Mouse (Mus musculus) myocyte (in vitro differentiated cells): ENCODE measurements at regions not wholly inside any gene's neighbourhood (a gene's known extent, or its start where the extent isn't known, plus 50 kb on each side); places are given as distances from the start of the nearest gene placed in this dataset.

Experiments
- H3K27me3 ChIP-seq: one replicate; pipeline ENCODE4 v1.6.1; 2011; ENCODE audit not compliant: control insufficient read depth, insufficient read depth, insufficient read length
- H3K36me3 ChIP-seq: one replicate; pipeline ENCODE4 v1.6.1; 2011; ENCODE audit not compliant: control insufficient read depth, insufficient read depth
- H3K4me2 ChIP-seq: one replicate; pipeline ENCODE4 v1.6.1; 2011; ENCODE audit warnings: low read depth, control low read depth
- H3K4me3 ChIP-seq: one replicate; pipeline ENCODE4 v1.5.1; 2011; ENCODE audit warnings: mild to moderate bottlenecking, control low read depth, moderate library complexity
- H3K79me2 ChIP-seq: one replicate; pipeline ENCODE4 v1.6.1; 2011; ENCODE audit not compliant: control insufficient read depth, insufficient read depth
- H3ac ChIP-seq: one replicate; pipeline ENCODE4 v1.6.1; 2011; ENCODE audit not compliant: control insufficient read depth, insufficient read length
- CEBPB ChIP-seq: IDR thresholded peaks from 2 replicates; pipeline ENCODE4 v1.6.1; 2011; ENCODE audit warnings: mild to moderate bottlenecking, moderate library complexity; ENCODE audit not compliant: poor library complexity, insufficient read depth, severe bottlenecking
- E2F4 ChIP-seq: IDR thresholded peaks from one replicate; pipeline ENCODE4 v1.6.1; 2011; ENCODE audit warnings: mild to moderate bottlenecking, control low read depth, moderate library complexity; ENCODE audit not compliant: insufficient read depth
- MAX ChIP-seq: IDR thresholded peaks from one replicate; pipeline ENCODE4 v1.6.1; 2011; ENCODE audit warnings: low read depth, mild to moderate bottlenecking, control low read depth
- MYOD1 ChIP-seq, 3 experiments: IDR thresholded peaks; one replicate each; pipeline ENCODE4 v1.6.1; 2011; ENCODE audit warnings: control low read depth in 2 of 3, low read depth in 2 of 3, mild to moderate bottlenecking in 2 of 3, moderate library complexity in 1 of 3; ENCODE audit not compliant: insufficient read length in 2 of 3, control insufficient read depth in 1 of 3
- MYOG ChIP-seq, 3 experiments: IDR thresholded peaks; one replicate each; pipeline ENCODE4 v1.6.1; 2011; ENCODE audit warnings: control low read depth in 2 of 3, low read depth in 2 of 3, mild to moderate bottlenecking in 2 of 3; ENCODE audit not compliant: insufficient read length in 2 of 3, control insufficient read depth in 1 of 3, insufficient read depth in 1 of 3
- POLR2A ChIP-seq: IDR thresholded peaks from one replicate; pipeline ENCODE4 v1.6.1; 2011; ENCODE audit warnings: low read depth, mild to moderate bottlenecking, control low read depth, moderate library complexity; ENCODE audit not compliant: insufficient read length
- POLR2AphosphoS2 ChIP-seq: IDR thresholded peaks from one replicate; pipeline ENCODE4 v1.6.1; 2011; ENCODE audit warnings: low read depth, control low read depth; ENCODE audit not compliant: insufficient read length
- REST ChIP-seq: IDR thresholded peaks from one replicate; pipeline ENCODE4 v1.6.1; 2011; ENCODE audit warnings: mild to moderate bottlenecking, control low read depth, moderate library complexity; ENCODE audit not compliant: insufficient read depth, insufficient read length
- SRF ChIP-seq: IDR thresholded peaks from one replicate; pipeline ENCODE4 v1.6.1; 2011; ENCODE audit warnings: low read depth; ENCODE audit not compliant: control insufficient read depth, insufficient read length
- TCF12 ChIP-seq: IDR thresholded peaks from one replicate; pipeline ENCODE4 v1.6.1; 2011; ENCODE audit warnings: mild to moderate bottlenecking, control low read depth; ENCODE audit not compliant: poor library complexity, insufficient read depth, severe bottlenecking
- TCF3 ChIP-seq: IDR thresholded peaks from one replicate; pipeline ENCODE4 v1.6.1; 2011; ENCODE audit warnings: low read depth, control low read depth; ENCODE audit not compliant: insufficient read length
- USF1 ChIP-seq: IDR thresholded peaks from one replicate; pipeline ENCODE4 v1.6.1; 2011; ENCODE audit warnings: low read depth, mild to moderate bottlenecking, control low read depth, moderate library complexity

GRCm38 (mm10) chr13:5302141-5302540 lies 559.1 kb upstream of the Klf6 start:
- H3K79me2 ChIP-seq: no peaks in the 10 kb centered on the region
- peak overlapping the region; percentile 50 for H3K4me2 ChIP-seq
- H3K36me3 ChIP-seq: no peaks in the 10 kb centered on the region
- no peak overlapping the region for H3K4me3 ChIP-seq
- no peak overlapping the region for H3ac ChIP-seq
- no peaks in the 10 kb centered on the region for H3K27me3 ChIP-seq
- no peak for TF ChIP-seq MYOD1 (IDR thresholded peaks at IDR 0.05; ENCODE audit: control insufficient read depth in 1 of 3, insufficient read length in 2 of 3, low read depth in 2 of 3)
- no peak for TF ChIP-seq USF1
- no peak for TF ChIP-seq TCF3
- TF ChIP-seq E2F4: no peak
- no peak for TF ChIP-seq POLR2A
- TF ChIP-seq REST: no peak

- Histone ChIP-seq H3K4me3 (no peak overlapping the region), H3K4me2 (no peak overlapping the region), H3ac (no peak overlapping the region), H3K36me3 (no peaks in the 10 kb centered on the region), H3K79me2 (no peaks in the 10 kb centered on the region), H3K27me3 (no peaks in the 10 kb centered on the region)
- TF ChIP-seq E2F4: no peak
Observed at GRCm38 (mm10) chr13:5306688-5307087, 554.6 kb upstream of the Klf6 start.

DNA sequence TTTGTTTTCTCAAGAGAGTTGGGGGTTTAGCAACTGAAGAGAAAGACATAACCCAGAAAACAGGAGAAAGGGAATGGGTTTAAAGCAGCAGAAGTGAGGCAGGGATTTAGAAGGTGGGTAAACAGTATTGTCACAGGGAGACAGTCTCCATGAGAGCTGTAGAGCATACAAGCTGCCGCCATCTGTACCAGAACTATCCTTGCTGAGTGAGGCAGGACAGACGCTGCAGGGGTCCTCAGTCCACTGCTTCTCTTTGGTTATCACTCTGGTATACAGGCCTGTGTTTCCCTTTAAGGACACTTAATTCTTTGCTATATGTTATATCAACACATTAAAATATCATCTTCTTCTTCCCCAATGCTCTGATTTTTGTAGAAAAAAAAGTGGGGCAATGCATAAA lies 548.0 kb upstream of the Klf6 start:
- Histone ChIP-seq H3ac (no peak overlapping the region), H3K4me2 (no peak overlapping the region), H3K79me2 (no peaks in the 10 kb centered on the region), H3K36me3 (no peaks in the 10 kb centered on the region), H3K4me3 (no peak overlapping the region), H3K27me3 (no peaks in the 10 kb centered on the region)
- TF ChIP-seq SRF (no peak), REST (no peak), POLR2AphosphoS2 (no peak), TCF3 (no peak), POLR2A (no peak), TCF12 (no peak), MYOD1 (IDR thresholded peaks at IDR 0.05; ENCODE audit: control insufficient read depth in 1 of 3, insufficient read length in 2 of 3, low read depth in 2 of 3) (no peak), E2F4 (no peak), USF1 (no peak), MAX (no peak)

DNA sequence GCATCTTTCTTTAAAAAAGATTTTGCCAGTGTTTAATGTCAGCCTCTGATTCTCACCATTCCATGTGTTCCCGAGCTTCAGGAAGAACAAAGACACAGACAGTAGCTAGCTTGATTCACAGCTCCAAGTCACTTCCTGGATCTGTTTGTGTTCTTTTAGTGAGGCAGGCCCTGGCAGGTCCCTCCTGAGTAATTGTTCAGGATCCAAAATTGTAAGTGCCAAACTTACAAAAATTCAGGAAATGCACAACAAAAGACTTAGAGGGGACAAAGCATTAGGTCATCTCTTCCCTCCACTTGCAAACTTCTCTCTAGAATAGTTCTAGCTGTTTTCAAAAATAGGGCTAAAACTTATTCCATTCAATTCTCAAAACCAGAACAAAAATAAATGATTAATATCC lies 546.3 kb upstream of the Klf6 start:
- TF ChIP-seq TCF12 (no peak), MYOD1 (IDR thresholded peaks at IDR 0.05; ENCODE audit: control insufficient read depth in 1 of 3, insufficient read length in 2 of 3, low read depth in 2 of 3) (no peak), POLR2A (no peak), SRF (no peak), MYOG (IDR thresholded peaks at IDR 0.05; ENCODE audit: control insufficient read depth in 1 of 3, insufficient read depth in 1 of 3, insufficient read length in 2 of 3, low read depth in 2 of 3) (no peak)
- Histone ChIP-seq H3K27me3 (no peaks in the 10 kb centered on the region), H3K36me3 (no peaks in the 10 kb centered on the region), H3K79me2 (no peaks in the 10 kb centered on the region), H3ac (no peak overlapping the region), H3K4me3 (no peak overlapping the region), H3K4me2 (no peak overlapping the region)

- TF ChIP-seq REST: no peak
- TF ChIP-seq USF1: peak; percentile 22
- peak overlapping the region; percentile 4 for H3K4me2 ChIP-seq
- H3K36me3 ChIP-seq: no peaks in the 10 kb centered on the region
- H3ac ChIP-seq: no peak overlapping the region
- H3K4me3 ChIP-seq: no peak overlapping the region
- H3K27me3 ChIP-seq: no peaks in the 10 kb centered on the region
- H3K79me2 ChIP-seq: no peaks in the 10 kb centered on the region
Observed at GRCm38 (mm10) chr13:5317941-5318856, 543.1 kb upstream of the Klf6 start.

GRCm38 (mm10) chr13:5345712-5346111 lies 515.6 kb upstream of the Klf6 start:
- Histone ChIP-seq H3K36me3 (no peaks in the 10 kb centered on the region), H3K27me3 (no peaks in the 10 kb centered on the region), H3ac (no peak overlapping the region), H3K79me2 (no peaks in the 10 kb centered on the region), H3K4me3 (no peak overlapping the region), H3K4me2 (peak overlapping the region; percentile 28)
- no peak for TF ChIP-seq MYOG (IDR thresholded peaks at IDR 0.05; ENCODE audit: control insufficient read depth in 1 of 3, insufficient read depth in 1 of 3, insufficient read length in 2 of 3, low read depth in 2 of 3)
- TF ChIP-seq POLR2A: no peak
- TF ChIP-seq TCF12: no peak
- no peak for TF ChIP-seq MYOD1 (IDR thresholded peaks at IDR 0.05; ENCODE audit: control insufficient read depth in 1 of 3, insufficient read length in 2 of 3, low read depth in 2 of 3)
- TF ChIP-seq CEBPB: peak; percentile 41; the same call in 1 of the 2 replicates
- TF ChIP-seq SRF: no peak
- TF ChIP-seq POLR2AphosphoS2: no peak
- TF ChIP-seq MAX: no peak
- TF ChIP-seq USF1: peak; percentile 38
- TF ChIP-seq REST: no peak
- no peak for TF ChIP-seq TCF3
- TF ChIP-seq E2F4: no peak
